Mouse (Mus musculus) stomach, postnatal 0 days (tissue): ENCODE results near the gene Ofd1. TPM values are rescaled to one million over a fixed set of nuclear protein-coding genes. Genes with fewer than 3 reads are reported as not detected.

Source experiments
- ATAC-seq: fragments of 200-750 bp; cut with Nextera tagmentation; 2 replicates; pipeline ENCODE4 v1.8.0; 2017; ENCODE audit not compliant: low FRiP score, low TSS enrichment
- DNase-seq: peaks from one replicate; pipeline ENCODE4 v3.0.0-alpha.2; 2016; ENCODE audit warnings: low spot score
- H3K27ac ChIP-seq: fragments of 300-500 bp; sonication (generic); replicated peaks from 2 replicates; pipeline ENCODE4 v1.5.1; 2014; ENCODE audit warnings: mild to moderate bottlenecking, control low read depth
- H3K27me3 ChIP-seq: fragments of 300-500 bp; sonication (generic); 2 replicates; pipeline ENCODE4 v1.6.1; 2014; ENCODE audit warnings: low read length; ENCODE audit not compliant: control insufficient read depth, insufficient read depth
- H3K36me3 ChIP-seq: fragments of 300-500 bp; sonication (generic); 2 replicates; pipeline ENCODE4 v1.6.1; 2014; ENCODE audit warnings: low read length, mixed read lengths; ENCODE audit not compliant: control insufficient read depth, insufficient read depth
- H3K4me1 ChIP-seq: fragments of 300-500 bp; sonication (generic); replicated peaks from 2 replicates; pipeline ENCODE4 v1.6.1; 2014; ENCODE audit warnings: antibody characterized with exemption; ENCODE audit not compliant: control insufficient read depth, insufficient read depth
- H3K4me2 ChIP-seq: fragments of 300-500 bp; sonication (generic); replicated peaks from 2 replicates; pipeline ENCODE4 v1.6.1; 2014; ENCODE audit warnings: low read depth, mild to moderate bottlenecking, control low read depth, moderate library complexity
- H3K4me3 ChIP-seq: fragments of 300-500 bp; sonication (generic); 2 replicates; pipeline ENCODE4 v1.5.1; 2014; ENCODE audit warnings: low read depth, low read length, control low read depth
- H3K9ac ChIP-seq: fragments of 300-500 bp; sonication (generic); 2 replicates; pipeline ENCODE4 v1.6.1; 2014; ENCODE audit warnings: mild to moderate bottlenecking, low read length, control low read depth, mixed read lengths
- H3K9me3 ChIP-seq: fragments of 300-500 bp; sonication (generic); 2 replicates; pipeline ENCODE4 v1.6.1; 2016; ENCODE audit warnings: low read length; ENCODE audit not compliant: control insufficient read depth
- CTCF ChIP-seq: IDR thresholded peaks from 2 replicates; pipeline ENCODE4 v1.5.1; 2016; ENCODE audit warnings: antibody characterized with exemption, low read depth, mild to moderate bottlenecking, moderate library complexity
- EP300 ChIP-seq: optimal IDR thresholded peaks from 2 replicates; pipeline ENCODE3; 2016; ENCODE audit warnings: antibody characterized with exemption
- WGBS: fragments of 180-500 bp; shearing (Covaris S2); extraction: QIAGEN DNeasy Blood & Tissue Kit; methylation state at CpG from one replicate; pipeline ENCODE4 v1.1.7; 2014; 5-methylcytosine and 5-hydroxymethylcytosine counted together
- polyA plus RNA-seq: library from polyadenylated mRNA; unstranded; fragments of >200 nt; fragmentation: Nextera tagmentation; extraction: Ambion mirVana; gene quantifications from 2 replicates; pipeline ENCODE4 v1.2.1, GENCODE M21; 2015

Ofd1 gene
- polyA plus RNA-seq, 1 experiment from 2014 or later: 4.9 TPM

DNA sequence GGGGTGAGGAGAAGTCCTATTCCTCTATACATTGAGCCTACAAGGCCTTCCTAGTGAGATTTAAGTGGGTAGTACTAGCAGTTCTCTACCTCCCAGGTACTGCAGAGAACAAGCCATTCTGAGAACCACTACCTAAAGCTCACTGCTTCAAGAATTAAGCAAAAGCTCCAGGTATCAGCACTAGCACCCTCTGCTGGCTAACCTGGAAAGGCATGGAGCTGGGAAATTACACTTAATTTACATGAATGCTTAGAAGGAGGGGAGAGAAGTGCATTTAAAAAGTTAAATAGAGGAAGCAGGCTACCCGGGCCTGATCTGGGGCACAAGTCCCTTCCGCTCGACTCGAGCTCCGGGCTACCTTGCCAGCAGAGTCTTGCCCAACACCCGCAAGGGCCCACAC is 24.3 kb downstream of the Ofd1 start:
- Histone ChIP-seq H3K27me3 (no peaks in the 10 kb centered on the region), H3K4me3 (no peak overlapping the region), H3K9ac (no peak overlapping the region), H3K4me2 (no peak overlapping the region), H3K9me3 (no peaks in the 10 kb centered on the region), H3K36me3 (no peaks in the 10 kb centered on the region), H3K27ac (no peak overlapping the region), H3K4me1 (no peaks in the 10 kb centered on the region)
- TF ChIP-seq CTCF (peak; percentile 68), EP300 (no peak)
- no peak for ATAC-seq
- 58% methylated on average over 1 of the region's 6 CpGs for WGBS
- peak; percentile 19 for DNase-seq

DNA sequence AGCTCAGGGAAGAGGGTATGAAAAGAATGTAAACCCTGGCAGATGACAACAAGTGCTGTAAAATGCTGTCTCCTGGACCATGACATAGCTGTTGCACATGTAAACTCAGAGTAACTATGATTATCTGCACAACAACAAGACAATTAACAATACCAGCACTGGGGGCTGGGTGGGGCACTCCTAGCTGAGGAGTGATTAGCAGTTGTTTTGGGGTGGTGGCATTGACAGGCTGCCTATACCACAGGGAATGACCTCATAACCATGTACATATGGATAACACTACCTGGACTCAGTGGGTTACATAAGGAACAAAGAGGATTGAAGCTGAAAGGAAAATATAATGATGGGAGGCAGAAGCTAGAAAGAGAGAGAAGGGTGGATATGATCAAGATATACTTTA is 32.6 kb downstream of the Ofd1 start:
- H3K4me1 ChIP-seq: no peaks in the 10 kb centered on the region
- no peak overlapping the region for H3K9ac ChIP-seq
- TF ChIP-seq CTCF (no peak), EP300 (no peak)
- no peaks in the 10 kb centered on the region for H3K9me3 ChIP-seq
- no peak for DNase-seq
- no peaks in the 10 kb centered on the region for H3K27me3 ChIP-seq
- ATAC-seq: no peak
- H3K4me3 ChIP-seq: no peak overlapping the region
- H3K36me3 ChIP-seq: no peaks in the 10 kb centered on the region
- no peak overlapping the region for H3K27ac ChIP-seq
- H3K4me2 ChIP-seq: no peak overlapping the region

DNA sequence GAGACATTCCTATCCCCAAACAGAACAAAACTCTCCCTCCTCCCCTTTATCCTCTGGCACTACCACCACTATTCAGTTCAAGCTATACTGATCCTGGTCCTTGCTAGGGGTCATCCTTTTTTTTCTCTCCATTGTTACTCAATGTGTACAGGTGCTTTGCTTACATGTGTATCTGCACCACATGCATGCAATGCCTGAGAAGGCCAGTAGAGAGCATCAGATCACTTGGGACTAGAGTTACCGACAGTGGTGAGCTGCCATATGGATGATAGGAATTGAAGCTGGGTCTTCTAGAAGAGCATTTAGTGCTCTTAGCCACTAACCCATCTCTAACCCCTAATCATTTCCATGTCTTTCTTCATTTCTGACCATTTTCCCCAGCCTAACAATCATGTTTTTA is 46.8 kb downstream of the Ofd1 start:
- TF ChIP-seq EP300 (no peak), CTCF (peak; percentile 42)
- no peak overlapping the region for H3K4me2 ChIP-seq
- H3K4me3 ChIP-seq: no peak overlapping the region
- H3K4me1 ChIP-seq: no peaks in the 10 kb centered on the region
- no peaks in the 10 kb centered on the region for H3K27me3 ChIP-seq
- no peak for DNase-seq
- no peak for ATAC-seq
- H3K27ac ChIP-seq: no peak overlapping the region
- H3K36me3 ChIP-seq: no peaks in the 10 kb centered on the region
- WGBS: 88% methylated on average over 1 of the region's 1 CpGs
- H3K9ac ChIP-seq: no peak overlapping the region
- no peaks in the 10 kb centered on the region for H3K9me3 ChIP-seq

DNA sequence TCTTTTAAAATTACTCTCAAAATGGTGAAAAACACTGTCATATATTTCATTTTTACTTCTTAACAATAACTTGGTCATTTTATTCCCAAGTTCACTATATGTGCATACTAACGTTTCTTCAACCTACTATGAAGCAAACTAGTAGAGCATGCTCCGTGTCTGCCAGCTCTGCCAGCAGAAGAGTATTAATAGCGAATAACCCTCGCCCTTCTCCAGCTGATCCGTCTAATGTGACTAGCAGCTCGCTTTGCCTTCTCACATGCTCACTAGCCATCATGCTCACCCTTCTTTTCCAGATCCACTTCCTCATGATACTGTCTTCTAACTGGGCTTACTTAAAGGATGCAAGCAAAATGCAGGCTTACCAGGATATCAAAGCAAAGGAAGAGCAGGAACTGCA is 53.8 kb downstream of the Ofd1 start:
- Histone ChIP-seq H3K27ac (no peak overlapping the region), H3K9me3 (no peaks in the 10 kb centered on the region), H3K4me2 (no peak overlapping the region), H3K4me3 (no peak overlapping the region), H3K4me1 (no peaks in the 10 kb centered on the region), H3K27me3 (no peaks in the 10 kb centered on the region), H3K9ac (no peak overlapping the region), H3K36me3 (no peaks in the 10 kb centered on the region)
- no peak for DNase-seq
- no peak for ATAC-seq
- 81% methylated on average over 6 of the region's 6 CpGs for WGBS
- no peak for TF ChIP-seq EP300
- TF ChIP-seq CTCF: no peak

DNA sequence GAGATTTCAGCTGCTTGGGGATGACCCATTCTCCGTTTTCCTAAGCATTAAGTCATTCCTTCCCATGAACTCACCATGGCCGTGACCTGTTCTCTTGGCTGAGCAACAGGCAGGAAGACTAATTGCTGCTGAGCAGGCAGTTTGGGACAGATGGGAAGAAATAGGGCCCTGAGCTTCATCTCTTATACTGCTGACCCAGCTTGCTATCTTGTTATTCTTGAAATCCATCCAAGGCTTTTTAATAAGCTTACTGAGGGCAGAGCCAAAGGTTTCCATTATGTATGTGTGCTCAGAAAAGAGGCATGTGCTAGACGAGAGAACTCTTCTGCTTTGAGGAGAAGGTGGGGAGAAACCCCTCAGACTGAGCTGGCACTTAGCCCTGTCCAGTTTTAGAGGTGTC is 55.6 kb downstream of the Ofd1 start:
- no peak overlapping the region for H3K9ac ChIP-seq
- DNase-seq (no peak), ATAC-seq (no peak; the same call in 1 of the 2 replicates)
- H3K36me3 ChIP-seq: no peaks in the 10 kb centered on the region
- no peaks in the 10 kb centered on the region for H3K27me3 ChIP-seq
- no peaks in the 10 kb centered on the region for H3K9me3 ChIP-seq
- H3K4me1 ChIP-seq: no peaks in the 10 kb centered on the region
- WGBS: 54% methylated on average over 3 of the region's 3 CpGs
- TF ChIP-seq CTCF: no peak
- no peak overlapping the region for H3K4me2 ChIP-seq
- no peak overlapping the region for H3K4me3 ChIP-seq
- H3K27ac ChIP-seq: no peak overlapping the region

DNA sequence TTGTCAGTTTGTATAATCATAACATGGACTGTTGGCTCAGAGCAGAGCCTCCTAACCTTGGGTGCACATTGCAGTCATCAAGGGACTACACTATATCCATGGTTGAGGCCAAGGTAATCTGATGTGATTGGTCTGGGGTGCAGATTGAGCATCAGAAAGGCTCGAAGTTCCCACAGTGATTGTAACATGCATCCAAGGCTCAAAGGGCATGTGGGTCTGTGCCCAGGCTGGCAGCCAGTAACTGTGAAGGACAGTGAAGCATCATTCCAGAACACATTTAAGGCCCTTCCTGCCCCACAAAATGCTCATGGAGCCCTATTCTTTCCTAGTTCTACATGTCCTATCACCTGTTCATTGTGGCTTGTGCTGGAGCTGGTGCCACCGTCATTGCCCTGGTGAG is 56.9 kb downstream of the Ofd1 start:
- Histone ChIP-seq H3K9ac (no peak overlapping the region), H3K36me3 (no peaks in the 10 kb centered on the region), H3K9me3 (no peaks in the 10 kb centered on the region), H3K4me2 (no peak overlapping the region), H3K4me1 (no peaks in the 10 kb centered on the region), H3K27ac (no peak overlapping the region), H3K27me3 (no peaks in the 10 kb centered on the region), H3K4me3 (no peak overlapping the region)
- ATAC-seq: no peak
- WGBS: 90% methylated on average over 2 of the region's 2 CpGs
- DNase-seq: no peak
- TF ChIP-seq EP300 (no peak), CTCF (no peak)

DNA sequence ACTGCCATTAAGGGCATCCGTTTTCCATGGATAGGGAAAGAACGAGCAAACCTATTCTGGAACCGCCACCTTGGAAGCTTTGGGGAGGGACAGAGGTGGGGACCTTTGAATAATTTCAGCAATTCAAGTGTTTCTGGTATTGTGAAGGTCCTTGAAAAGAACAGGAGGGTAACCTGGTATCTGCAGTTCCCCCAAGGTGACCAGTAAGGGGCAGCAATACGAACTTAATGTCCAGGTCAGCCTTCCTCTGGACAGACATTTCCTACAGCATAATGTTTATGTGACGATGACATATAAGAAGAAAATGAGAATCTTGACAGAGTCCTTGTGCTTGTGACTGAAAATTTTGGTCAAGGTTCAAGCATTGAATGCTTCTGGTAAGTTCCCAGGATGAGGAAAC is 61.9 kb downstream of the Ofd1 start:
- no peak for TF ChIP-seq CTCF
- no peak for TF ChIP-seq EP300

More for the DNA sequence above, 61.9 kb downstream of the Ofd1 start:
- no peak overlapping the region for H3K4me3 ChIP-seq
- H3K9ac ChIP-seq: no peak overlapping the region
- H3K36me3 ChIP-seq: no peaks in the 10 kb centered on the region
- ATAC-seq (no peak), DNase-seq (no peak)
- WGBS: 82% methylated on average over 5 of the region's 5 CpGs
- no peaks in the 10 kb centered on the region for H3K9me3 ChIP-seq
- no peak overlapping the region for H3K27ac ChIP-seq
- H3K4me2 ChIP-seq: no peak overlapping the region
- no peaks in the 10 kb centered on the region for H3K27me3 ChIP-seq
- H3K4me1 ChIP-seq: no peaks in the 10 kb centered on the region
